Mouse (Mus musculus): ENCODE measurements around the gene Csf2. TPM values are rescaled to one million over a fixed set of nuclear protein-coding genes. Genes with fewer than 3 reads are reported as not detected.

The Csf2 gene
- total RNA-seq, 2 experiments from 2014 or later, result not detected

Other genes starting within 250 kb of the Csf2 start
- 8.4 and 11.5 TPM in 2 replicates for gene Slc22a4, start 221.6 kb downstream of the Csf2 start, total RNA-seq (2014; fragmentation: Nextera tagmentation)
- 1.8 and 4.9 TPM in 2 replicates for gene Slc22a4, start 221.6 kb downstream of the Csf2 start, total RNA-seq (2017)
- not detected in 2 replicates for gene Pdlim4, start 180.7 kb downstream of the Csf2 start, total RNA-seq (2014; fragmentation: Nextera tagmentation)
- 0.69 TPM in 1 of 2 replicates, not detected in the other for gene Pdlim4, start 180.7 kb downstream of the Csf2 start, total RNA-seq (2017)
- 1.4 and 12.9 TPM in 2 replicates for gene P4ha2, start 149.6 kb downstream of the Csf2 start, total RNA-seq (2014; fragmentation: Nextera tagmentation)
- gene P4ha2, start 149.6 kb downstream of the Csf2 start, total RNA-seq (2017), result 0.65 and 2.5 TPM in 2 replicates
- gene Il3, start 17.6 kb upstream of the Csf2 start, total RNA-seq (2014; fragmentation: Nextera tagmentation), result not detected in 2 replicates
- not detected in 2 replicates for gene Il3, start 17.6 kb upstream of the Csf2 start, total RNA-seq (2017)
- 11.9 and 22.5 TPM in 2 replicates for gene Acsl6, start 54.1 kb upstream of the Csf2 start, total RNA-seq (2014; fragmentation: Nextera tagmentation)
- 20.0 and 23.1 TPM in 2 replicates for gene Acsl6, start 54.1 kb upstream of the Csf2 start, total RNA-seq (2017)
- not detected in 2 replicates for gene Meikin, start 121.0 kb upstream of the Csf2 start, total RNA-seq (2014; fragmentation: Nextera tagmentation)
- not detected in 2 replicates for gene Meikin, start 121.0 kb upstream of the Csf2 start, total RNA-seq (2017)
- gene Fnip1, start 188.5 kb upstream of the Csf2 start, total RNA-seq (2014; fragmentation: Nextera tagmentation), result 13.6 and 20.0 TPM in 2 replicates
- 18.2 and 25.4 TPM in 2 replicates for gene Fnip1, start 188.5 kb upstream of the Csf2 start, total RNA-seq (2017)